Mouse (Mus musculus): ENCODE measurements around the gene Shc1.
"Not testable (repeated sequence)": the region's sequence is repeated elsewhere in the genome, so short reads cannot be mapped to it uniquely, and the experiment has no call there.

The Shc1 gene

GRCm38 (mm10) chr3:89419571-89419970 lies 1.3 kb downstream of the Shc1 start:
- peak; percentile 83 for DNase-seq

GRCm38 (mm10) chr3:89419981-89420380 lies 1.7 kb downstream of the Shc1 start:
- no peak for DNase-seq

DNA sequence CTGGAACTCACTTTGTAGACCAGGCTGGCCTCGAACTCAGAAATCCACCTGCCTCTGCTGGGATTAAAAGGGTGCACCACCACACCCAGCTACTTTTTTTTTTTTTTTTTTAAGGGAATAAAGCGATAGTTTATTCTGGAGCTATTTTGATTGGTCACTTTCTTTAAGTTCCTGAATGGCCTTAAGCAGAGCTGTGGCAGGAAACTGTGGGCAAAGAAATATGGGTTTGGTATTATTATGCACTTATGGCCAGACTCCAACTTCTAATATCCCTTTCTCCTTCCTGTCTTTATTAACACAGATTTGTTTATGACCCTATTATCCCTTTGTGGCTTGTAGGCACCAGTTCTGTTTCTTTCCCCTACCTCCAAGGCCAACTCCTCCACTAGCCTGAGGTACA lies 2.2 kb downstream of the Shc1 start:
- DNase-seq = no peak

DNA sequence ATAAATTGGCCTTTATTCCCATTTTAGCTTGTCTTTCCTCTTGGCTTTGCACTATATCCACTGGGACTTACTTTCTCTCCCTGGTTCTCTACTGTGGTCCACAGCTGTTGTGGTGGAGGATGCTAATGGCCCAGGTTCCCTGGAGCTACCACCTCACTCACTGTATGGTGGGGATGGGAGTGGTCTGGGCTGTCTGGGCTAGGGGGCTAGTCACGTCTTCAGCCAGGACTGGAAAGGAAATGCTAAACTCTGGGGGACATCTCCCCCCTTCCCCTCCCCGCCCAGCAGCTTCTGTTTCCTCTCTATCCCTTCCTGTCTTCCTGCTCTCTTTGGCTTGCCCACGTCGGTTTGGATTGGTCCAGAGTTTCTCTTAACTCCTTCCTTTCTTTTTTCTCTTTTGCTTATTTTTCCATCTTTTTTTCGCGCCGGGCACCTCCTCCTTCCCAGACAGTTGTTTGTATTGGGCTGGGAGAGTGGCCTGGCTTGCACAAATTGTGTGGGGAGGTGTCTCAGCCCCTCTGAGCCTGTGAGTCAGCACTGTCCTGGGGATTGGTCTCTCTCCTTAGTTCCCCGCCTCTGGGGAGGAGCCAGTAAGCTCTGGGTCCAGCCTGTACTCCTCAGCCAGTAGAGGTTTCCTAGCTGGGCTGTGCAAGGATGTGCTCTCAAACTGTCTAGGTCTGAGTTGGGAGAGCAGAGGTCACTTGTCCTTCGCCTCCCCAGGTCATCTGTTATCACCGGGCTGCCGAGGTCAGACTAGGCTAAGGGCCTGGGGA lies 2.9 kb downstream of the Shc1 start:
- peak; percentile 88 for DNase-seq

GRCm38 (mm10) chr3:89421810-89422473 lies 3.7 kb downstream of the Shc1 start:
- DNase-seq = peak; percentile 40

DNA sequence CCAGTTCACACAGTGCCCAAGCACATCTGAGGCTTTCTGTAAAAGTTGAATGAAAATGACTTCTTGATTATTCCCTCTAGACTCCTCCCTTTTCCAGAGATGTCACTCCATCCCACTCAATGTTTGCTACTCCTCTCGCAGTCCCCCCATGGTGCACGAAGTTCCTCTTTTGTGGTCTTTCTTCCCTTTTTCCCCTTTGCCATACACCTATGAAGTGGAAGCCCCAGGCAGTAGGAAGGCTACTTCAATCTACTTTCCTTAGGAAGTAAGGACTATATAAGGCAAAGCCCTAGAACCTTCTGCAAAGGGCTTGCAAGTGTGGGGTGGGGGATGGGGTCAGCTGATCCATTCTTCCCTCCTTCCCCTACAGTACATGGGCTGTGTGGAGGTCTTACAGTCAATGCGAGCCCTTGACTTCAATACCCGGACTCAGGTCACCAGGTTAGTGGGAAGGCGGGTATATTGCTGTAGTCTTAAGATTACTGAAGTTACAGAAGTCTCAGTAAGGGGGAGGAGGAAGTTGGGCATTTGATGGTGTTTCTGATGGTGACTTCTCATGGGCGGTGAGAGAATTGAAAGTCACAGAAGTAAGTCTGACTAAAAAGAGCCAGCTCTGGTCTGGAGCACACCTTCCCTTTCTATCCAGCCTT lies 4.4 kb downstream of the Shc1 start:
- DNase-seq = no peak

DNA sequence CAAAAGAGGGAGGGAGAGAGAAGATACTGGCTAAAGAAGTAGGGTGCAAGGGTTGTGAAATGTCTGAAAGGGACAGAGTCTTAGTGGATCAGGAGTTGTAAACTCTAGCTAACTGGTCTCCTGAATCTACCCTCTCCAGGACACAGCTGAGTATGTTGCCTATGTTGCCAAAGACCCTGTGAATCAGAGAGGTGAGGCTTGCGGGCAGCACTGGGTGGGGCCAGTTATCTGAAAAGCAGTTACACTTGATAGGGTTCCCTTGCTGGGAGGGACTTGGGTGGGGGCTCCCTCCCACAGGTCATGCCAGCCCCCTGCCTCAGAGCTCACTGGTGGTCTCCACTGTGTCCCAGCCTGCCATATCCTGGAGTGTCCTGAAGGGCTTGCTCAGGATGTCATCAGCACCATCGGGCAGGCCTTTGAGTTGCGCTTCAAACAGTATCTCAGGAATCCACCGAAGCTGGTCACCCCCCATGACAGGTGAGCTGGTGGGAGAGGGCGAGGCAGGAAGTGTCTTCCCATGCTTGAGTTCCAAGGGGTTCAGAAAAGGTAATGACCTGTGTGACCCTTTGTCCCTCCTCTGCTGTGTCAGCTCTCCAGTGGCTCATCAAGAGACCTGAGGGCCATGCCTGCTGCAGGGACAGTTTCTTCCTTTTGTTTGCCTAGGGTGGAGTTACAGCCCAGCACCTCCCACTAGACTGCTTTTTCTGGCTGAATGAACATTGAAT lies 6.3 kb downstream of the Shc1 start:
- DNase-seq = no peak

- DNase-seq = no peak
Observed at GRCm38 (mm10) chr3:89425141-89425525, 6.9 kb downstream of the Shc1 start.

DNA sequence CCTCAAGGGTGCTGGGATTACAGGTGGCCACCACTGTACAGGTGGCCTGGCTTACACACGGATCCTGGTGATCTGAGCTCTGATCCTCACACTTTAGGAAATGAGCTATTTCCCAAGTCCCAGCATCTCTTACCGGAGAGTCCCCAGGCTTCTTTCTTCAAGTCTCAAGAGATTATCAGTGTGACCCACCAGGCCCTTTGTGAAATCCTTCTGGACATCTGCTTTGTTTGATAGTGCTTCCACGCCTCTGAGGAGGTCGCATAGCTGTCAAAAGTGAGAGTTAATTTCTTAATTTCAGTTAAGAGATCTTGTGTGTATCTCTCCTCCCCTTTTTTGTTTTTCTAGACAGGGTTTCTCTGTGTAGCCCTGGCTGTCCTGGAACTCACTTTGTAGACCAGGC lies 7.6 kb downstream of the Shc1 start:
- no peak for DNase-seq

DNA sequence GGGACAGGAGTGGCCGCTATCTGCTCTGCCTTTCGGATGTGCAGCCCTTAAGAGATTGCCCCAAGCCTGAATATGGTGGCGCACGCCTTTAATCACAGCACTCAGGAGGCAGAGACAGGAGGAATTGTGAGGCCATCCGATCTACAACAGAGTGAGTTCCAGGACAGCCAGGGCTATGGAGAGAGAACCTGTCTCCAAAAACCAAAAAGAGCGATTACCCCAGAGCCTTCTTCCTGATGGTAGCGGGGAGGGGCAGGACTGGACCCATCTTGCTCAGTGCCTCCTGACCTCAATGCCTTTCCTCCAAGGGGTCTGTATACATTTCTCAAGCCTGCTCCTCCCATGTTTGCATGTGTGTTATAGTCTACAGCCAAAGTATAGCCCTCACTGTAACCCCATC lies 10.8 kb downstream of the Shc1 start:
- DNase-seq = not testable (repeated sequence)

GRCm38 (mm10) chr3:89430171-89431159 lies 12.2 kb downstream of the Shc1 start, which contains the start of gene Pygo2:
Gene Pygo2 (plus strand): TSS chr3:89430214.
- DNase-seq = peak; percentile 97

DNA sequence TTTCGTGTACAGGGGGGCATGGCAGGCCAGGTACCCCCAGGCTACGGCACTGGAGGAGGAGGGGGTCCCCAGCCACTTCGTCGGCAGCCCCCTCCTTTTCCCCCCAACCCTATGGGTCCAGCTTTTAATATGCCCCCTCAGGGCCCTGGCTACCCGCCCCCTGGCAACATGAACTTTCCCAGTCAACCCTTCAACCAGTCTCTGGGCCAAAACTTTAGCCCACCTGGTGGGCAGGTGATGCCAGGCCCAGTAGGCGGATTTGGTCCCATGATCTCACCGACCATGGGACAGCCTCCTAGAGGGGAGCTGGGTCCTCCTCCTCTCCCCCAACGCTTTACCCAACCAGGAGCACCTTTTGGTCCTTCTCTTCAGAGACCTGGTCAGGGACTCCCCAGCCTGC lies 14.4 kb downstream of the Shc1 start:
- DNase-seq = no peak

- DNase-seq = no peak
Observed at GRCm38 (mm10) chr3:89434532-89434931, 16.3 kb downstream of the Shc1 start.

DNA sequence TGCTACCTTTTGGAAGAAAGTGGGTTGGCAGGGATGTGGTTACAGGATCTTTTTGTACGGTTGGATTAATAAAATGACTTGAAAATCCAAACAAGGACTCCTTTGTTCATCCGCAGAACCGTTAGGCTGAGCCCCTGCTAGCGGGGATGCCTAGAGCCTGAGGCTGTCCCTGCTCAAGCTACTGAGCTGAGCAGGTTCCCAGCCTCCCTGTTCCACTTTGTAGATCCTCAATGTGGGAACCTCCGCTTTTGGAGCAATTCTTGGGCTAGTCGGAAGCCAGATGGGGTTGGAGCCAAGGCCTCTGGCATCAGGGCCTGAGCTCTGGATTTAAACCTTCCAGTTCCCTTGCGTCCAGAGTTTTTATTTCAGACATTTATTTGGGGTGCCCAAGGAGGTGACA lies 16.8 kb downstream of the Shc1 start:
- no peak for DNase-seq

DNA sequence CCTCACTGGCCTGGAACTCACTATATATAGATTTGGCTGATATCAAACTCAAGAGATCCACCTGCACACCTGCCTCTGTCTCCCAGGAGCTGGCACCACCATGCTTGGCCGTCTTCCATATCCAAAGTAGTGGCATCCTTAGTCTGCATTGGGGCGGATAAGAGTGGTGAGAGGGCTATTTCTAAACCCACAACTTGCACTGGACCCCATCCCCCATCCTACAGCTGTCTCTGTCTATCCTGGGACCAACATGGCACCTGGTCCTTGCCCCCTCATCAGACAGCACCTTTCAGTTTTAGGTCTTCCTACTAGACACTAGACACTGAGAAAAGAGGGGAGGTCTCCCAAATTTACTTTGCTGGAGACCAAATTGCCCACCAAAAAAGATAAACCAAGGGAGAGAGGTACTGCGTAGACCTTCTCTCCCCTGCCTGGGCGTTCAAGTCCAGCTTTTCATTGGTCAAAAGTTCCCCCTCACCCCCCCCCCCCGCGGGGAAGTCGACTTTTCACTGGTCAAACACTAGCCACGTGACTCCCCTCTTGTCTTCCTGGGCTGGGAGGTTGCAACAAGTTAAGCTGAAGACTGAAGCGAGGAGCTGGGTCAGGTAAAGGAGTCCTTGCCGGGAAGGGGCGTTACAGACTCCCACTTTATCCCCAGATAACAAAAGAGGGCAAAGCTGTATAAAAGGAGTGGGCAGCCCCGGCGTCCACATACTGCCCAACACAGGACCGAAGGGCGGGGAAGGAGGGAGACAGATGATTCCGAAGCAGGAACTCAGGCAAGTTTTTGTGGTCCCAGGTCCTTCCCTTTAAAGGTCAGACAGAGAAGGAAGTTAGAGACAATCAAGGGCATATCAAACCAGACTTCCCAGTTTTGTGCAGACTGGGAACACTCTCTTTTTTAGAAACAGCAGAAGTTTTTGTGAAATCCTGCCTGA lies 18.2 kb downstream of the Shc1 start, which contains the start of gene Pbxip1:
Gene Pbxip1, plus strand, starts transcription at position 531 of the 938 bp plus-strand sequence.
- peak; percentile 86 for DNase-seq

DNA sequence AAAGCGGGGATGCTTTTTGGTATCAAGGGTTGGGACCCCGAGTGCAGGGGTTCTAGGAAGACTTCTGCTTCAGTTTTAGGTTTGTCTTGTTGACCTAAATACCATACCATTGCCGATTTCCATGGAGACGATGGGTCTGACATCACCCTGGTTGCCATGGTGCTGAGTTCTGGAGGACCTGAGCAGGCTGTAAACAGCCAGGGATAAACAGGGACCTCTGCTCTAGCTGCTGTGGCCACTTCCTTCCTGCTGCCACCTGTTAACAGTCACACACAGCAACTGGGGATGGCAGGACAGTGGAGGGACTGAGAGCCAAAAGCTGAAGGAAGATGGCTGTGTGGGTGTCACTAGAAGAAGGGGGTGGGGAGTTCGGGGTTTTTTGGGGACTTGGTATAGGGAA lies 19.0 kb downstream of the Shc1 start:
- DNase-seq = peak; percentile 41

- no peak for DNase-seq
Observed at GRCm38 (mm10) chr3:89440691-89441090, 22.4 kb downstream of the Shc1 start.

- DNase-seq = peak; percentile 82
Observed at GRCm38 (mm10) chr3:89448720-89449537, 30.7 kb downstream of the Shc1 start.

GRCm38 (mm10) chr3:89449541-89449940 lies 31.3 kb downstream of the Shc1 start:
- peak; percentile 78 for DNase-seq

- DNase-seq = no peak
Observed at GRCm38 (mm10) chr3:89451916-89452315, 33.7 kb downstream of the Shc1 start.

Measured in kidney, postnatal 14 days (tissue).